ENCODE assay signal across 19 mouse cellular contexts in the genomic region with DNA sequence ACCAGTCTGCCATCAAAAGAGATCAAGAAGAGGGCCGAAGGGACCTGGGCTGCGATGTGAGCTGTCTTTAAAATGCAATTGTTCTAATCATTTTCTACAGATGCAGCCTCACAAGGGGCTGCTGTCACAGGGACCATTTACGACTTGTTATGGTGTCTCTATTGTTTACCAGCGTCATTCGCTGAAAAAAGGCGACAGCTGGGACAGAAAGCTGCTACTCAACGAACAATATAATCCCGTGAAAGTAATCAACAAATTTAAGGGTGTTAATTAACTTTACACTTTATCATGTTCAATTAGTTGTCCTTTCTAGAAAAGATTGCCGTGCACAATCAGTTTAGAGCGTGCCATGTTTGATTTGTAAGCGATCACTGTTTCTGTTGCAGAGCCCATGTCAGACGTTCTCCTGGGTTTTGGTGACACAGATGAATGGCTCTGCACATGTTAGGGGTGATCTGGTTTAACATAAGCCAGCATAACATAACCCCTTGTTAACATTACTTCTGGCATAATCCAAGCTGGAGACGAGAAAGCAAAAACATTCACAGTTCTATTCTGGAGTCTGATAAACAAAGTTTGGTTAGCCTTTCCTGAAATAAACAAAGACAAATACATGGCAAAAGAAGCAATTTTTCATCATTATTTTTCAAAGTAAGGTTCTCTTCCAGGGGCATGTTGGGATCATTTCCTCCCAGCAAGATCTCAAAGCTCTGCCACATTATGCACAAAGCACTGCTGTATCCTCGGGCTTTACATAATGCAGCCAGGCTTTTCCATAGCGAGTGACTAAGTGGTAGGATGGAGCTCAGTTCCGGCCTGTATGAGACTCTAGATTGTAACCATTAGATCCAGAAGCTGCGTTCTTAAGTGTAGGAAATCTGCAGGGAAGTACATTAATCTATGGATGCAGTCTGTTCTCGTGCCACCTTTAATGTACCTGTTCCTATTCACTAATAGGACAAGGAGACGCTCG.
DNase-seq lines count a peak whose midpoint lies in the region; ATAC-seq and TF ChIP-seq lines count a peak whose summit lies in the region.
"Had no signal": no experiment of that assay in that cellular context is flagged by ENCODE, and none has a peak within 500 bp of the region (broad histone marks: within the 10 kb centered on the region; RNA-seq: fewer than 3 reads in every experiment).

No protein-coding gene starts in this region.

- no peak overlapping the region for H3K9ac ChIP-seq in midbrain, embryonic 13.5 days (replicated peaks)
- no peak overlapping the region for H3K9ac ChIP-seq in midbrain, embryonic 15.5 days
- no peak overlapping the region for H3K9ac ChIP-seq in forebrain, postnatal 0 days
- H3K9ac ChIP-seq: heart, embryonic 13.5 days; kidney, embryonic 15.5 days had no signal

- peak overlapping the region; percentile 25; the same call in 1 of the 2 replicates for H3K27ac ChIP-seq in midbrain, embryonic 13.5 days
- H3K27ac ChIP-seq in midbrain, embryonic 15.5 days: no peak overlapping the region
- H3K27ac ChIP-seq in forebrain, postnatal 0 days (ENCODE audit: low read depth, low read length): no peak overlapping the region
- H3K27ac ChIP-seq: heart, embryonic 13.5 days; kidney, embryonic 15.5 days had no signal

- WGBS in midbrain, embryonic 13.5 days: 31% methylated on average over 20 of the region's 20 CpGs
- 32% methylated on average over 20 of the region's 20 CpGs for WGBS in midbrain, embryonic 15.5 days
- WGBS in forebrain, postnatal 0 days: 30% methylated on average over 20 of the region's 20 CpGs

- H3K9me3 ChIP-seq in midbrain, embryonic 13.5 days: no peaks in the 10 kb centered on the region
- no peaks in the 10 kb centered on the region for H3K9me3 ChIP-seq in midbrain, embryonic 15.5 days
- H3K9me3 ChIP-seq in forebrain, postnatal 0 days (ENCODE audit: low read length): no peaks in the 10 kb centered on the region
- H3K9me3 ChIP-seq: heart, embryonic 13.5 days; kidney, embryonic 15.5 days had no signal

- no peak overlapping the region for H3K4me2 ChIP-seq in midbrain, embryonic 13.5 days (replicated peaks)
- no peak overlapping the region for H3K4me2 ChIP-seq in midbrain, embryonic 15.5 days
- no peak overlapping the region for H3K4me2 ChIP-seq in forebrain, postnatal 0 days (ENCODE audit: low read depth)
- H3K4me2 ChIP-seq: heart, embryonic 13.5 days; kidney, embryonic 15.5 days had no signal

- TF ChIP-seq CTCF in forebrain, postnatal 0 days (IDR thresholded peaks at IDR 0.05; ENCODE audit: low read depth): no peak

- H3K36me3 ChIP-seq in midbrain, embryonic 13.5 days: no peaks in the 10 kb centered on the region
- no peaks in the 10 kb centered on the region for H3K36me3 ChIP-seq in midbrain, embryonic 15.5 days (replicated peaks)
- no peaks in the 10 kb centered on the region for H3K36me3 ChIP-seq in forebrain, postnatal 0 days (ENCODE audit: insufficient read depth)
- H3K36me3 ChIP-seq: kidney, embryonic 15.5 days had no signal

- H3K4me3 ChIP-seq in midbrain, embryonic 13.5 days (replicated peaks): no peak overlapping the region
- H3K4me3 ChIP-seq in midbrain, embryonic 15.5 days: no peak overlapping the region
- no peak overlapping the region for H3K4me3 ChIP-seq in forebrain, postnatal 0 days (ENCODE audit: low read depth, low read length)
- H3K4me3 ChIP-seq: heart, embryonic 13.5 days; kidney, embryonic 15.5 days had no signal

- peak; percentile 65 for ATAC-seq in midbrain, embryonic 13.5 days
- no peak for ATAC-seq in midbrain, embryonic 15.5 days (replicated peaks)
- peak; percentile 69; the same call in 1 of the 2 replicates for ATAC-seq in forebrain, postnatal 0 days
- ATAC-seq: intestine, embryonic 16.5 days had no signal

- DNase-seq in embryo, embryonic 11 days: peak; percentile 28
- no peak for DNase-seq in embryo, embryonic 10 days (ENCODE audit: low spot score)
- peak; percentile 51 for DNase-seq in forebrain, postnatal 0 days
- DNase-seq in retina, embryonic 14.5 days (ENCODE audit: low spot score): peak; percentile 33
- no peak for DNase-seq in kidney, postnatal 14 days
- no peak for DNase-seq in cerebellum, postnatal 14 days
- DNase-seq: cerebellum, adult 11-12 months; cerebellum, postnatal 36 days; heart, postnatal 36 days; layer of hippocampus, postnatal 36 days; liver; lung, adult 2 months; right cerebral cortex, postnatal 25 days; thymus, postnatal 25 days had no signal

- peaks cover 30% of the 10 kb centered on the region for H3K27me3 ChIP-seq in midbrain, embryonic 13.5 days
- H3K27me3 ChIP-seq in midbrain, embryonic 15.5 days (replicated peaks): no peaks in the 10 kb centered on the region
- no peaks in the 10 kb centered on the region for H3K27me3 ChIP-seq in forebrain, postnatal 0 days (ENCODE audit: insufficient read depth, low read length)
- H3K27me3 ChIP-seq: heart, embryonic 13.5 days; kidney, embryonic 15.5 days had no signal

- H3K4me1 ChIP-seq in midbrain, embryonic 13.5 days (replicated peaks): peaks cover 31% of the 10 kb centered on the region
- H3K4me1 ChIP-seq in midbrain, embryonic 15.5 days: peaks cover 11% of the 10 kb centered on the region
- no peaks in the 10 kb centered on the region for H3K4me1 ChIP-seq in forebrain, postnatal 0 days (ENCODE audit: insufficient read depth)

Comparison
In these comparisons a context has a peak if more than half of its experiments do, and no peak if none do; other contexts are left out.
1. DNase-seq: peak in embryo, embryonic 11 days (single experiment), forebrain, postnatal 0 days (single experiment) and retina, embryonic 14.5 days (single experiment); none in embryo, embryonic 10 days (single experiment), kidney, postnatal 14 days (single experiment) and cerebellum, postnatal 14 days (0 of 2).